Mouse (Mus musculus) heart, adult 2 months (tissue): ENCODE measurements at regions not wholly inside any gene's neighbourhood (a gene's known extent, or its start where the extent isn't known, plus 50 kb on each side); places are given as distances from the start of the nearest gene placed in this dataset.

Source experiments
- CTCF ChIP-seq: fragments of 200-600 bp; IDR thresholded peaks from 2 replicates; pipeline ENCODE4 v1.8.1; 2022; ENCODE audit warnings: antibody characterized with exemption, mild to moderate bottlenecking, moderate library complexity
- EP300 ChIP-seq: fragments of 200-500 bp; IDR thresholded peaks from 2 replicates; pipeline ENCODE4 v1.6.1; 2011; ENCODE audit warnings: low read depth, low read length, control low read depth; ENCODE audit not compliant: insufficient read depth
- POLR2A ChIP-seq: fragments of 200-500 bp; IDR thresholded peaks from 2 replicates; pipeline ENCODE4 v1.6.1; 2011; ENCODE audit warnings: mild to moderate bottlenecking, low read depth, low read length, control low read depth; ENCODE audit not compliant: insufficient read depth

DNA sequence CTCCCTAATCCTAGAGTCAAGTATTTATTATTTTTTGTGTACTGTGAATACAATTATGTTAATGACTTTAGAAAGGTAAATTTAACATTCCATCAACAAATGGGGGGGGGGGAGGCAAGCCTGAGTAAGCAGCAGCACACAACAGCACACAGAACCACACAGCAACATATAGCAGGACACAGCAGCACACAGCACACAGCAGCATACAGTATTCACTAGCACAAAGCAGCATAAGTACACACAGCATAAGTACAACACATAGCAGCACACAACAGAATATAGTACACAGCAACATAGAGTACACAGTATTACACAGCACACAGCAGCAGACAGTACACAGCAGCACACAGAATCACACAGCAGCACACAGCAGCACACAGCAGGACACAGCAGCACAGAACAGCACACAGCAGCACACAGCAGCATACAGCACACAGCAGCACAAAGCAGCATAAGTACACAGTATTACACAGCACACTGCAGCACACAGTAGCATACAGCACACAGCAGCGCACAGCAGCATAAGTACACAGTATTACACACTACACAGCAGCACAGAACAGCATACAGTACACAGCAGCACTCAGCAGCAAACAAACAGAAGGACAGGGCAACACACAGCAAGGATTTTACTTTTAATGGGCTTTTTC is 605.7 kb downstream of the Tbl1xr1 start:
- TF ChIP-seq POLR2A (no peak), CTCF (no peak), EP300 (no peak)
